Mouse (Mus musculus): ENCODE data around the gene Gtpbp3. TPM values are rescaled to one million over a fixed set of nuclear protein-coding genes. Genes with fewer than 3 reads are reported as not detected.

Gene Gtpbp3
- polyA plus RNA-seq, 1 experiment from 2014 or later = 4.8 TPM

GRCm38 (mm10) chr8:71496481-71496880 is 8.6 kb downstream of the Gtpbp3 start:
- no peak for DNase-seq (ENCODE audit: low spot score)
- no peak for ATAC-seq (replicated peaks; ENCODE audit: insufficient number of reproducible peaks, low FRiP score, low TSS enrichment, low read depth)
- Histone ChIP-seq H3K9ac (replicated peaks; ENCODE audit: low read length) (no peak overlapping the region), H3K36me3 (replicated peaks; ENCODE audit: control insufficient read depth, insufficient read depth, low read depth, low read length) (peaks cover 7% of the 10 kb centered on the region), H3K4me3 (ENCODE audit: low read depth, low read length) (no peak overlapping the region), H3K4me1 (ENCODE audit: control insufficient read depth, insufficient read depth, low read length) (peaks cover 8% of the 10 kb centered on the region), H3K4me2 (ENCODE audit: low read depth, low read length) (no peak overlapping the region), H3K9me3 (replicated peaks; ENCODE audit: control insufficient read depth, low read length) (no peaks in the 10 kb centered on the region), H3K27ac (replicated peaks; ENCODE audit: low read depth, low read length) (no peak overlapping the region), H3K27me3 (ENCODE audit: control insufficient read depth, insufficient read depth, low read length) (no peaks in the 10 kb centered on the region)
- WGBS = 24% methylated on average over 11 of the region's 11 CpGs

DNA sequence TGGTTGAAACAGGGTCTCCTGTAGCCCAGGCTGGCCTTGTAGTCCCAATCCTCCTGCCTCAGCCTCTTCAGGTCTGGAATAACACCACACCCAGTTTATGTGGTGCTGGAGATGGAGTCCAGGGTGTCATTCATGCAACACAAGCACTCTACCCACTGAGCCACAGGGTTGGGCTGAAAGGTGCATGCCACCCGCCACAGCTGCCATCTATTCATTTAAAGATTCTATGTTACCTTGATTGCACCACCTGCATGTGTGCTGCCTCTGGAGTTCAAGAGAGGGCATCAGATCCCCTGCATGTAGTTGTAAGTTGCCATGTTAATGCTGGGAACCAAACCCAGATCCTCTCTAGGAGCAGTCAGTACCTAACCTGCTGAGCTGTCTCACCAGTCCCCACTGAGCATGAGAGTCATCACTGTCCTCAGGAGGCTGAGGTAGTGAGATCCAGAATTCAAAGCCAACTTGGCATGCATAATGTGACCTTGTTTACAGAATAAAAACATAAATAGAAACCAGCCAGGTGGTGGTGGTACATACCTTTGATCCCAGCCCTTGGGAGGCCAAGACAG is 9.3 kb downstream of the Gtpbp3 start:
- Histone ChIP-seq H3K27ac (replicated peaks; ENCODE audit: low read depth, low read length) (no peak overlapping the region), H3K4me2 (ENCODE audit: low read depth, low read length) (no peak overlapping the region), H3K4me1 (ENCODE audit: control insufficient read depth, insufficient read depth, low read length) (peaks cover 8% of the 10 kb centered on the region), H3K9me3 (replicated peaks; ENCODE audit: control insufficient read depth, low read length) (no peaks in the 10 kb centered on the region), H3K36me3 (replicated peaks; ENCODE audit: control insufficient read depth, insufficient read depth, low read depth, low read length) (peaks cover 7% of the 10 kb centered on the region), H3K9ac (replicated peaks; ENCODE audit: low read length) (no peak overlapping the region), H3K27me3 (ENCODE audit: control insufficient read depth, insufficient read depth, low read length) (no peaks in the 10 kb centered on the region), H3K4me3 (ENCODE audit: low read depth, low read length) (no peak overlapping the region)
- ATAC-seq (replicated peaks; ENCODE audit: insufficient number of reproducible peaks, low FRiP score, low TSS enrichment, low read depth) (no peak), DNase-seq (ENCODE audit: low spot score) (no peak)
- 87% methylated on average over 1 of the region's 1 CpGs for WGBS

- ATAC-seq (replicated peaks; ENCODE audit: insufficient number of reproducible peaks, low FRiP score, low TSS enrichment, low read depth) (no peak), DNase-seq (ENCODE audit: low spot score) (peak; percentile 30)
- no peak overlapping the region for H3K4me3 ChIP-seq (ENCODE audit: low read depth, low read length)
- no peaks in the 10 kb centered on the region; the same call in 1 of the 2 replicates for H3K36me3 ChIP-seq (replicated peaks; ENCODE audit: control insufficient read depth, insufficient read depth, low read depth, low read length)
- no peak overlapping the region for H3K4me2 ChIP-seq (ENCODE audit: low read depth, low read length)
- no peaks in the 10 kb centered on the region for H3K27me3 ChIP-seq (ENCODE audit: control insufficient read depth, insufficient read depth, low read length)
- no peaks in the 10 kb centered on the region for H3K9me3 ChIP-seq (replicated peaks; ENCODE audit: control insufficient read depth, low read length)
- H3K27ac ChIP-seq (replicated peaks; ENCODE audit: low read depth, low read length) = 0 out of 2 replicates have a peak overlapping the region, but pooled peaks have one; percentile 21
- 0 out of 2 replicates have a peak overlapping the region, but pooled peaks have one; percentile 14 for H3K9ac ChIP-seq (replicated peaks; ENCODE audit: low read length)
- H3K4me1 ChIP-seq (ENCODE audit: control insufficient read depth, insufficient read depth, low read length) = peaks cover 8% of the 10 kb centered on the region
- WGBS = 25% methylated on average over 11 of the region's 15 CpGs
These were observed 10.1 kb downstream of the Gtpbp3 start for GRCm38 (mm10) chr8:71497881-71498501.

DNA sequence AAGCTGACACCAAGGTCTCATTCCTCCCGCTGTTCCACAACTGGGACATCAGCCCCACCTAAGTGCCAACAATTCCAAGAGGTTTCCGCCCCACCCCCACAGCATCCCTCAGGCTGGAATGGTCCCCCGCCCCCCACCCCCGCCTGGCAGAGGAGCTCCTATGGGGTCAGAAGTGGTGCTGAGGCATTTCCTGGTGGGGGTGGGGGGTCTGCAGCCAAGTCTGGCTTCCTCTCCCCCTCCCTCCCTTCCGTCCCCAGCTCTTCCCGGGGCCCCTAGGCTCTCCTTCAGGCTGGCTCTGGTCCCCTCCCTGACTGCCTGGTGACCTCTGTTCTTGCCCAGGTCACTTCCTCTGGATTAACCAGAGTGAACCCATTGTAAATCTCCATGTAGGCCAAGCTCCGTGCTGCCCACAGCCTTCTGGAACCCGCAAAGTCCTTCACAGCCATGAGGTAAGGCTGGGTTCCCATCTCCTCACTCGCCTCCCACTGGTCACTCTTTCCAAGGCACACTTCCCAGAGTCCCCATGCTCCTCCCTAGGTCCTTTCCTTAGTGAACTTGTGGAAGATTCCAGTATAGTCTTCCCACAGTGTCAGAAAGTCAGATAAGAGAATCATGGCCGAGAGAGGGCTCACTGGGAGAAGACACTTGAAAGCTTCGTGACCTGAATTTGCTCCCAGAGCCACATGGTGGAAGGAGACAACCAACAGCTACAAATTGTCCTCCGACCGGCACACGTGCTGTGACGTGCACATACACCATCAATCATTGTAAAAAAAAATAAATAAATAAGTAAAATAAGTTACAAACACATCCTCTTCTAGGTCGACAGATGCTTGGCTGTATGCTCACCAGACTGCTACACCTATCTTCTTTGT is 11.2 kb downstream of the Gtpbp3 start:
- no peak overlapping the region for H3K4me3 ChIP-seq (ENCODE audit: low read depth, low read length)
- DNase-seq (ENCODE audit: low spot score) (peak; percentile 45), ATAC-seq (replicated peaks; ENCODE audit: insufficient number of reproducible peaks, low FRiP score, low TSS enrichment, low read depth) (0 out of 2 replicates have a peak, but pooled peaks have one; percentile 10)
- peaks cover 8% of the 10 kb centered on the region for H3K4me1 ChIP-seq (ENCODE audit: control insufficient read depth, insufficient read depth, low read length)
- no peak overlapping the region for H3K4me2 ChIP-seq (ENCODE audit: low read depth, low read length)
- no peaks in the 10 kb centered on the region for H3K36me3 ChIP-seq (replicated peaks; ENCODE audit: control insufficient read depth, insufficient read depth, low read depth, low read length)
- no peak overlapping the region for H3K9ac ChIP-seq (replicated peaks; ENCODE audit: low read length)
- H3K27ac ChIP-seq (replicated peaks; ENCODE audit: low read depth, low read length) = peak overlapping the region; percentile 38; the same call in 1 of the 2 replicates
- WGBS = 31% methylated on average over 16 of the region's 16 CpGs
- no peaks in the 10 kb centered on the region for H3K27me3 ChIP-seq (ENCODE audit: control insufficient read depth, insufficient read depth, low read length)
- no peaks in the 10 kb centered on the region for H3K9me3 ChIP-seq (replicated peaks; ENCODE audit: control insufficient read depth, low read length)

- Histone ChIP-seq H3K4me2 (ENCODE audit: low read depth, low read length) (no peak overlapping the region), H3K27me3 (ENCODE audit: control insufficient read depth, insufficient read depth, low read length) (peaks cover 27% of the 10 kb centered on the region), H3K27ac (replicated peaks; ENCODE audit: low read depth, low read length) (no peak overlapping the region), H3K4me3 (ENCODE audit: low read depth, low read length) (no peak overlapping the region), H3K9ac (replicated peaks; ENCODE audit: low read length) (no peak overlapping the region), H3K36me3 (replicated peaks; ENCODE audit: control insufficient read depth, insufficient read depth, low read depth, low read length) (no peaks in the 10 kb centered on the region), H3K9me3 (replicated peaks; ENCODE audit: control insufficient read depth, low read length) (no peaks in the 10 kb centered on the region), H3K4me1 (ENCODE audit: control insufficient read depth, insufficient read depth, low read length) (no peaks in the 10 kb centered on the region)
- WGBS = 88% methylated on average over 4 of the region's 4 CpGs
- DNase-seq (ENCODE audit: low spot score) (no peak), ATAC-seq (replicated peaks; ENCODE audit: insufficient number of reproducible peaks, low FRiP score, low TSS enrichment, low read depth) (no peak)
These were observed 16.4 kb downstream of the Gtpbp3 start for GRCm38 (mm10) chr8:71504349-71504748.

- Histone ChIP-seq H3K27ac (replicated peaks; ENCODE audit: low read depth, low read length) (no peak overlapping the region), H3K4me1 (ENCODE audit: control insufficient read depth, insufficient read depth, low read length) (no peaks in the 10 kb centered on the region), H3K4me2 (ENCODE audit: low read depth, low read length) (no peak overlapping the region), H3K4me3 (ENCODE audit: low read depth, low read length) (no peak overlapping the region), H3K36me3 (replicated peaks; ENCODE audit: control insufficient read depth, insufficient read depth, low read depth, low read length) (no peaks in the 10 kb centered on the region), H3K9ac (replicated peaks; ENCODE audit: low read length) (no peak overlapping the region), H3K9me3 (replicated peaks; ENCODE audit: control insufficient read depth, low read length) (no peaks in the 10 kb centered on the region), H3K27me3 (ENCODE audit: control insufficient read depth, insufficient read depth, low read length) (peaks cover 27% of the 10 kb centered on the region)
- DNase-seq (ENCODE audit: low spot score) (no peak), ATAC-seq (replicated peaks; ENCODE audit: insufficient number of reproducible peaks, low FRiP score, low TSS enrichment, low read depth) (no peak)
- WGBS = 95% methylated on average over 4 of the region's 4 CpGs
These were observed 17.4 kb downstream of the Gtpbp3 start for GRCm38 (mm10) chr8:71505326-71505725.

DNA sequence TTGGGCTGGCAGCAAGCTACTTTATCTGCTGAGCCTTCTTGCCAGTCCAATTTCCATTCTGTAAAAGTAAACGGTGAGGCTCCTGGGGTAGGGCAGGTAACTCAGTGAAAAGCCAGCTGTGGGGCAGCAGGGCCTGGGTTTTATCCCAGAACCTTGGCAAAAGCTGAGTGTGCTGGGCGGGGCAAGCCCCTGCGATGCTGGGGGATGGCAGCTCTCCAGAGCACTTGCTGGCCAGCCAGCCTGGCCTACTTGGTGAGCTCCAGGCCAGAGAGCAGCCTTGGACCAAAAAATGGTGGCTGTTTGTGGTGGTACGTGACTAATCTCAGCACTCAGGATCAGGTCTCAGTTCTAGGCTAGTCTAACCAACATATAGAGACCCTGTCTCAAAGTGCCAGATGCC is 18.1 kb downstream of the Gtpbp3 start:
- no peak for DNase-seq (ENCODE audit: low spot score)
- H3K4me2 ChIP-seq (ENCODE audit: low read depth, low read length) = no peak overlapping the region
- H3K9me3 ChIP-seq (replicated peaks; ENCODE audit: control insufficient read depth, low read length) = no peaks in the 10 kb centered on the region
- ATAC-seq (replicated peaks; ENCODE audit: insufficient number of reproducible peaks, low FRiP score, low TSS enrichment, low read depth) = no peak
- peaks cover 27% of the 10 kb centered on the region for H3K27me3 ChIP-seq (ENCODE audit: control insufficient read depth, insufficient read depth, low read length)
- H3K9ac ChIP-seq (replicated peaks; ENCODE audit: low read length) = no peak overlapping the region
- no peaks in the 10 kb centered on the region for H3K36me3 ChIP-seq (replicated peaks; ENCODE audit: control insufficient read depth, insufficient read depth, low read depth, low read length)
- WGBS = 85% methylated on average over 4 of the region's 4 CpGs
- no peaks in the 10 kb centered on the region for H3K4me1 ChIP-seq (ENCODE audit: control insufficient read depth, insufficient read depth, low read length)
- H3K4me3 ChIP-seq (ENCODE audit: low read depth, low read length) = no peak overlapping the region
- no peak overlapping the region for H3K27ac ChIP-seq (replicated peaks; ENCODE audit: low read depth, low read length)

Measured in embryonic facial prominence, embryonic 11.5 days (tissue).